Mouse (Mus musculus): Measurements from ENCODE around the gene Tnip2. TPM values are rescaled to one million over a fixed set of nuclear protein-coding genes. Genes with fewer than 3 reads are reported as not detected.
A peak's percentile ranks its signal among the peaks of the same experiment; 100 is the strongest.

Tnip2 gene
- polyA plus RNA-seq, 1 experiment from 2014 or later, result 6.2 TPM

DNA sequence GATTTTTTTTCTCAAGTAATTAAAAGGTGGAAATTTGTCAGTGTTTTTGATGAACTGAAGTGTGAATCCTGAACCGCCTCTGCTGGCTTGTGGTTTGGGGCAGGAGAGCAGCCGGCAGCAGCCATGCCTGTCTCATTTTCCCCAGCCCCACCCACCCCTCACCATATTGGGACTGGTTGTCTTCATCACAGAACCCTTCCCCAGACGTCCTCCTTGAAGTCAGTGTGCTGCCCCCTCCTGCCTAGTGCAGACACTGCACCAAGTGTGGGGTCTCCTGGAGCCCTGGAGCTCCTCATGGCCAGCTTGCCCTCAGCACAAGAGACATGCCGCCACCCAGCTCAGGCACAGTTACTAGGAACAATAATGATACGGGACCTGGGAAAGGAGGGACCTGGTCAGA lies 24.7 kb upstream of the Tnip2 start:
- no peaks in the 10 kb centered on the region for H3K36me3 ChIP-seq (ENCODE audit: control insufficient read depth, insufficient read depth)
- H3K4me3 ChIP-seq (ENCODE audit: low read depth, low read length), result no peak overlapping the region
- H3K27me3 ChIP-seq (ENCODE audit: control insufficient read depth, insufficient read depth, low read depth, low read length), result no peaks in the 10 kb centered on the region
- no peak for ATAC-seq (ENCODE audit: low read depth)
- WGBS (ENCODE audit: insufficient replicate concordance), result 23% methylated on average over 5 of the region's 5 CpGs
- no peak overlapping the region for H3K4me2 ChIP-seq (ENCODE audit: low read depth, low read length)
- no peaks in the 10 kb centered on the region for H3K9me3 ChIP-seq (replicated peaks; ENCODE audit: control insufficient read depth, low read length)
- H3K27ac ChIP-seq (ENCODE audit: low read length), result no peak overlapping the region
- H3K9ac ChIP-seq (ENCODE audit: low read depth, low read length), result no peak overlapping the region
- H3K4me1 ChIP-seq (ENCODE audit: control insufficient read depth, low read depth, low read length), result peaks cover 3% of the 10 kb centered on the region; the same call in 1 of the 2 replicates

DNA sequence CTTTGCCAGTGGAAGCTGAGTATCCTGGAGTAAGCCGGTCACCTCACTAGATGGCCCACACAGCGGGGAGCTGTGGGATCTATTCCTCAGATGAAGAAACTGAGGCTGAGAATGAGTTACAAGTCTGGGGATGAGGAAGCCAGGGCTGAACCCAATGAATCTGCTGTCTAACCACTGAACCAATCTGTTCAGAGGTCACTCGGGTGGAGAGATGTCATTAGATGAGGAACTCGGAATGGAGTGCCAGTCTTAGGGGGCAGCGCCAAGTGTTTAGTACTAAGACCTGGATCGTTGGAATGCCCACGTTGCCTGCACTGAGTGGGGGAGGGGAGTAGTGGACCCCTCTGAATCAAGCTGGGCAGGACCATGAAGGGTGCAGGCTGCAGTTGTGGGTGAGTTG lies 24.3 kb upstream of the Tnip2 start:
- no peaks in the 10 kb centered on the region for H3K36me3 ChIP-seq (ENCODE audit: control insufficient read depth, insufficient read depth)
- H3K4me3 ChIP-seq (ENCODE audit: low read depth, low read length), result no peak overlapping the region
- 41% methylated on average over 7 of the region's 7 CpGs for WGBS (ENCODE audit: insufficient replicate concordance)
- no peak overlapping the region for H3K27ac ChIP-seq (ENCODE audit: low read length)
- no peak for ATAC-seq (ENCODE audit: low read depth)
- H3K9ac ChIP-seq (ENCODE audit: low read depth, low read length), result no peak overlapping the region
- no peaks in the 10 kb centered on the region for H3K9me3 ChIP-seq (replicated peaks; ENCODE audit: control insufficient read depth, low read length)
- no peak overlapping the region for H3K4me2 ChIP-seq (ENCODE audit: low read depth, low read length)
- no peaks in the 10 kb centered on the region for H3K27me3 ChIP-seq (ENCODE audit: control insufficient read depth, insufficient read depth, low read depth, low read length)
- H3K4me1 ChIP-seq (ENCODE audit: control insufficient read depth, low read depth, low read length), result peaks cover 5% of the 10 kb centered on the region; the same call in 1 of the 2 replicates

DNA sequence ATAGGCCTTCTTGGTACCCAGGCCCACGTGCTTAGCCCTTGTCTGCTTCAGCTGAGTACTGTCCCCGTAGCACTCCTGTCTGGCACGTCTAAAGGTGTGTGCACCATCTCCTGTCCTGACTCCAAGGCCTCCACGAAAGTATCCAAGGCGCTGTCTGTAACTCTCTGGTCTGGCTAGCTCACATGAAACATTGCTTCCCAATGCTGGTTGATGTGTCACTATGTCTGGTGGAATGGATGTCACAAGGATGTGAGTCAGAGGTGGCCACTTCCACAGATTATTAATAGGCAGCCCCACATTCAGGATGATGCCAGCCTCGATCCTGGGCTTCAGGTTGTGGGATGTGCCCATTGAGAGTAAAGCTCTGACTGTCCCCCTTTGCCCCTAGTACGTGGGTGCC lies 22.0 kb upstream of the Tnip2 start:
- peaks cover 6% of the 10 kb centered on the region for H3K4me1 ChIP-seq (ENCODE audit: control insufficient read depth, low read depth, low read length)
- H3K27ac ChIP-seq (ENCODE audit: low read length), result no peak overlapping the region
- no peaks in the 10 kb centered on the region for H3K27me3 ChIP-seq (ENCODE audit: control insufficient read depth, insufficient read depth, low read depth, low read length)
- H3K9me3 ChIP-seq (replicated peaks; ENCODE audit: control insufficient read depth, low read length), result no peaks in the 10 kb centered on the region
- H3K4me2 ChIP-seq (ENCODE audit: low read depth, low read length), result no peak overlapping the region
- no peak overlapping the region for H3K4me3 ChIP-seq (ENCODE audit: low read depth, low read length)
- no peaks in the 10 kb centered on the region for H3K36me3 ChIP-seq (ENCODE audit: control insufficient read depth, insufficient read depth)
- WGBS (ENCODE audit: insufficient replicate concordance), result 64% methylated on average over 7 of the region's 7 CpGs
- no peak for ATAC-seq (ENCODE audit: low read depth)
- H3K9ac ChIP-seq (ENCODE audit: low read depth, low read length), result no peak overlapping the region

DNA sequence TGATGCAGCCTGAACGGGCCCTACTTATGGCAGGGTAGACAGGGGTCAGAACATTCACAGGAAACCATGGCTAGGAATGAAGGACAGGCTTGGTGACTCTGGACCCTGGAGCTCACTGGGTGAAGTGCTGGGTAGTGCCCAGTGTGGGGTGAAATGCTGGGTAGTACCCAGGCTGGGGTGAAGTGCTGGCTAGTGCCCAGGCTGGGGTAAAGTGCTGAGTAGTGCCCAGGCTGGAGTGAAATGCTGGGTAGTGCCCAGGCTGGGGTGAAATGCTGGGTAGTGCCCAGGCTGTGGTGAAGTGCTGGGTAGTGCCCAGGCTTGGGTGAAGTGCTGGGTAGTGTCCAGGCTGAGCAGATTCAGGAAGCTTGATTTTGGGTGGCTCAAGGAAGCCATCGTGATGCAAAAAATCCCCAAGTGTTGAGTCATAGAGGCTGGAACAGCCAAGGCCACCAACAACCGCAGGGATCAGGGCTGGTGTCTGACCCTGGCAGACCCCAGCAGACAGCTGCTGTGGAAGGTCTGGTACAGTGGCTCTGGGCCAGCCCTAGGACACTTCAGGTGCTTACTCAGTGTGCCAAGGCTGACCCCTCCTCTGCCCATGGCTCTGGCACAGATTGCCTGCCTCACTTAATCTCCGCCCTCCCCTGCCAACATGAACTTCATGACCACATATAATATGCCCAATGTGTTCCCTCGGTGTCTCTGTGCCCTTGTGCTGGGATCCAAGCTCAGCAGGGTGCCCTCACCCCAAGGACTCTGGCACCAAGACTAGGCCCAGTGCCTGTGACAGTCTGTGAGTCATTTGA lies 21.2 kb upstream of the Tnip2 start:
- Histone ChIP-seq H3K4me3 (ENCODE audit: low read depth, low read length) (no peak overlapping the region), H3K4me2 (ENCODE audit: low read depth, low read length) (no peak overlapping the region), H3K27me3 (ENCODE audit: control insufficient read depth, insufficient read depth, low read depth, low read length) (no peaks in the 10 kb centered on the region), H3K9me3 (replicated peaks; ENCODE audit: control insufficient read depth, low read length) (no peaks in the 10 kb centered on the region), H3K9ac (ENCODE audit: low read depth, low read length) (no peak overlapping the region), H3K4me1 (ENCODE audit: control insufficient read depth, low read depth, low read length) (peaks cover 10% of the 10 kb centered on the region), H3K27ac (ENCODE audit: low read length) (no peak overlapping the region), H3K36me3 (ENCODE audit: control insufficient read depth, insufficient read depth) (no peaks in the 10 kb centered on the region)
- no peak for ATAC-seq (ENCODE audit: low read depth)
- 62% methylated on average over 5 of the region's 5 CpGs for WGBS (ENCODE audit: insufficient replicate concordance)

DNA sequence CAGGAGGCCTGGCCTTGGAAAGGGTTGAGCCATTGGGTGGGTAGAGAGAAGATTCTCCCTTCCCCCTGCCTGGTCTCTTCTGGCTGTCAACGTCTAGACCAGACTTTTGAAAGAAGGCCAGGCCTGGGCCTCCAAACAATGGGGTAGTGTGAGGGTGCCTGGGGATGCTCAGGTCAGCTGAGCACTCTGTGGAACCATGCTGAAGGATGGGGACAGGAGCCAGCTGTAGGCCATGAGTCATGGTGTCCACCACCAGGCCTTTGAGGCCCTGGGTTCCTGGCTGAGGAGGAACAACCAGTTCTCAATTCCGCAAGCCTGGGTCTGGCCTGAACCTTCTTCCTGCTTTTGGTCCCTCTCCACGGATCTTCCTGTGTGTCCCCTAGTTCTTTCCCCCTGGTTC lies 20.0 kb upstream of the Tnip2 start:
- no peaks in the 10 kb centered on the region for H3K36me3 ChIP-seq (ENCODE audit: control insufficient read depth, insufficient read depth)
- H3K9me3 ChIP-seq (replicated peaks; ENCODE audit: control insufficient read depth, low read length), result no peaks in the 10 kb centered on the region
- H3K9ac ChIP-seq (ENCODE audit: low read depth, low read length), result no peak overlapping the region
- H3K4me3 ChIP-seq (ENCODE audit: low read depth, low read length), result no peak overlapping the region
- peak overlapping the region; percentile 28 for H3K27ac ChIP-seq (ENCODE audit: low read length)
- WGBS (ENCODE audit: insufficient replicate concordance), result 48% methylated on average over 3 of the region's 3 CpGs
- no peak for ATAC-seq (ENCODE audit: low read depth)
- H3K27me3 ChIP-seq (ENCODE audit: control insufficient read depth, insufficient read depth, low read depth, low read length), result no peaks in the 10 kb centered on the region
- H3K4me1 ChIP-seq (ENCODE audit: control insufficient read depth, low read depth, low read length), result peaks cover 10% of the 10 kb centered on the region
- no peak overlapping the region for H3K4me2 ChIP-seq (ENCODE audit: low read depth, low read length)

DNA sequence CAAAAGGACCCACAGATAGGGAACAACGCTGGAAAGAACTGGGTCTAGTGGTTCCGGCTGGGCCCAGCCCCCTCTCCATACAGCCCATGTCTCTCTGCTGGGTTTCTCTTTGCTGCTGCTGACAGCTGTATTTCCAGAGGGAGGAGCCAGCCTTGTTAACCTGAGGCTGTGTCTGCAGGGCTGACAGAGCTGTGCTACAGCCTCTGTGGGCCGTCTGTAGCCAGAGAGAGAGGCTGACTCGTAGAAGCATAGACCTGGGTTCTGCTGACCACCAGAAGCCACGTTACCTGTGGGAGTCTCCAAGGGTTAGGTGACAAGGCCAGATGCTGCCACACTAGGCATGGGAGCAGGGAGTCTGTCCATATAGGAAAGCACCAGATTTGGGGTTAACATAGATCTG lies 19.3 kb upstream of the Tnip2 start:
- WGBS (ENCODE audit: insufficient replicate concordance), result 66% methylated on average over 5 of the region's 5 CpGs
- Histone ChIP-seq H3K36me3 (ENCODE audit: control insufficient read depth, insufficient read depth) (no peaks in the 10 kb centered on the region), H3K4me3 (ENCODE audit: low read depth, low read length) (no peak overlapping the region), H3K27me3 (ENCODE audit: control insufficient read depth, insufficient read depth, low read depth, low read length) (no peaks in the 10 kb centered on the region), H3K9ac (ENCODE audit: low read depth, low read length) (no peak overlapping the region), H3K27ac (ENCODE audit: low read length) (peak overlapping the region; percentile 28; the same call in 1 of the 2 replicates), H3K9me3 (replicated peaks; ENCODE audit: control insufficient read depth, low read length) (no peaks in the 10 kb centered on the region), H3K4me2 (ENCODE audit: low read depth, low read length) (no peak overlapping the region), H3K4me1 (ENCODE audit: control insufficient read depth, low read depth, low read length) (peaks cover 8% of the 10 kb centered on the region)
- ATAC-seq (ENCODE audit: low read depth), result no peak

DNA sequence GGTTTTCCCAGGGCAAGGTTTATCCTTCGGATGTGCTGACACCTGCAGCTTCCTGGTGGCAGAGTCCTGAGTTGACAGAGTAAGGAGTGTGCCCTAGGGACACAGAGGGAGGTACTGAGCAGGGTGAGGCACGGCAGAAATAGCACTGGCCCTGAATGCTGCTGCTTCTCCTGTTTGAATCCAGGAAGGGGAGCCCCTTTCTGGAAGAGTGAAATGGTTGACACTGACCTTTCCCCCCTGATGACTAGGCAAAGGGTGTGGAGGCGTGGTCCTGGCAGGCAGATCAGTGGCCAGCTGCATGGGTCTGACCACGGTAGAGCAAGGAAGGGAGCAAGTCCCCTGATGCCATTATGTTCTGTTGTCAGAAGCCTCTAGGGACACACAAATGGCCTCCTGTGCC lies 16.9 kb upstream of the Tnip2 start:
- Histone ChIP-seq H3K9me3 (replicated peaks; ENCODE audit: control insufficient read depth, low read length) (no peaks in the 10 kb centered on the region), H3K27ac (ENCODE audit: low read length) (no peak overlapping the region), H3K4me3 (ENCODE audit: low read depth, low read length) (no peak overlapping the region), H3K4me2 (ENCODE audit: low read depth, low read length) (no peak overlapping the region), H3K9ac (ENCODE audit: low read depth, low read length) (no peak overlapping the region), H3K27me3 (ENCODE audit: control insufficient read depth, insufficient read depth, low read depth, low read length) (no peaks in the 10 kb centered on the region), H3K36me3 (ENCODE audit: control insufficient read depth, insufficient read depth) (no peaks in the 10 kb centered on the region), H3K4me1 (ENCODE audit: control insufficient read depth, low read depth, low read length) (peaks cover 20% of the 10 kb centered on the region)
- 27% methylated on average over 4 of the region's 4 CpGs for WGBS (ENCODE audit: insufficient replicate concordance)
- ATAC-seq (ENCODE audit: low read depth), result 0 out of 2 replicates have a peak, but pooled peaks have one; percentile 25

DNA sequence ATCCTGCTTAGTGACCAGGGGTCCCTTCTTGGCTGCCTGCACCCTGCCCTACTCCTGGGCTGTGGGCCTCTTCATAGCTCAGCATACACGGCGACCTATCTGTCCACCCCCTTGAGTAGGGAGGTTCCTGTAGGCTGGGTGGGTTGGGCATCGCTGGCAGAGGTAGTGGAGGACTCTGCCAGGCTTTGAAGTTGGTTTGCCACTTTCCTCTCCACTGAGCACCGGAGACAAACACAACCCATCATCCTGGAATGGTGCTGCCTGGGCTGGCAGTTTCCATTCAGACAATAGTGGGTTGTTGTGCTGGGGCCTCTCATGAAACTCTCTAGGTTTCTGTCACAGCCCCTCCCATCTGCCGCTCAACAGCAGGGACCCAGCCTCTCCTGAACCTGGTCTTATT lies 16.3 kb upstream of the Tnip2 start:
- no peak overlapping the region for H3K27ac ChIP-seq (ENCODE audit: low read length)
- ATAC-seq (ENCODE audit: low read depth), result no peak

DNA sequence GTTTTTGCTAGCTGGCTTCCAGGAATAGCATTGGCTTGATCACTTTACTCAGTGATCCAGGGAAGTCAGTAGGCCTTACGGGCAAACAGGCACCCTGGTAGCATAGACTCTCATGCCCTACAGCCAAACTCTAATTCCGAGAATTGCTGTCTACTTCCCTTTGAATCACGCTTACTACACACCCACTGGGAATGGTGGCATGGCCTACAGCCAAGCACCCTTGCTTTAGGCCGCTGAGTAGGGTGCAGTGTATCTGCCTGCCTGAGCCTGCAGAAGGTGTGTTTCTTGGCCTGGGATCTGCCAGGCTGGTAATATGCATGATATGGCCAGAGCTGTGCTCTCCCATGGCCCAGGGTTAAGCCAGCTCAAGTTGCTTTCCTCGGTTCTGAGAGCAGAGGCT lies 14.9 kb upstream of the Tnip2 start:
- ATAC-seq (ENCODE audit: low read depth), result no peak
- Histone ChIP-seq H3K27ac (ENCODE audit: low read length) (no peak overlapping the region), H3K27me3 (ENCODE audit: control insufficient read depth, insufficient read depth, low read depth, low read length) (no peaks in the 10 kb centered on the region; the same call in 1 of the 2 replicates), H3K4me3 (ENCODE audit: low read depth, low read length) (no peak overlapping the region), H3K4me1 (ENCODE audit: control insufficient read depth, low read depth, low read length) (peaks cover 20% of the 10 kb centered on the region), H3K9me3 (replicated peaks; ENCODE audit: control insufficient read depth, low read length) (no peaks in the 10 kb centered on the region), H3K4me2 (ENCODE audit: low read depth, low read length) (no peak overlapping the region), H3K9ac (ENCODE audit: low read depth, low read length) (no peak overlapping the region), H3K36me3 (ENCODE audit: control insufficient read depth, insufficient read depth) (no peaks in the 10 kb centered on the region)
- 66% methylated on average over 5 of the region's 5 CpGs for WGBS (ENCODE audit: insufficient replicate concordance)

More for the DNA sequence above, 16.3 kb upstream of the Tnip2 start:
- H3K9ac ChIP-seq (ENCODE audit: low read depth, low read length), result no peak overlapping the region
- 58% methylated on average over 5 of the region's 5 CpGs for WGBS (ENCODE audit: insufficient replicate concordance)
- H3K4me2 ChIP-seq (ENCODE audit: low read depth, low read length), result no peak overlapping the region
- H3K36me3 ChIP-seq (ENCODE audit: control insufficient read depth, insufficient read depth), result no peaks in the 10 kb centered on the region
- peaks cover 20% of the 10 kb centered on the region for H3K4me1 ChIP-seq (ENCODE audit: control insufficient read depth, low read depth, low read length)
- no peaks in the 10 kb centered on the region for H3K27me3 ChIP-seq (ENCODE audit: control insufficient read depth, insufficient read depth, low read depth, low read length)
- H3K4me3 ChIP-seq (ENCODE audit: low read depth, low read length), result no peak overlapping the region
- no peaks in the 10 kb centered on the region for H3K9me3 ChIP-seq (replicated peaks; ENCODE audit: control insufficient read depth, low read length)
